Mouse (Mus musculus) T-helper 1 cell (primary cell): ENCODE data around the gene Spast.

Experiments used
- in situ Hi-C: fragments of 300-600 bp; cut with MboI, MseI; formaldehyde crosslinking; loops from one replicate; pipeline ENCODE4 v1.15.1; 2025; ENCODE audit warnings: high pct_unique_total_duplicates

Spast gene

GRCm38 (mm10) chr17:74420656-74421055 is 81.9 kb downstream of the Spast start:
- in situ Hi-C loops = no loop called here

- in situ Hi-C loops = no loop called here
These were observed 85.7 kb downstream of the Spast start for GRCm38 (mm10) chr17:74424401-74425005.

DNA sequence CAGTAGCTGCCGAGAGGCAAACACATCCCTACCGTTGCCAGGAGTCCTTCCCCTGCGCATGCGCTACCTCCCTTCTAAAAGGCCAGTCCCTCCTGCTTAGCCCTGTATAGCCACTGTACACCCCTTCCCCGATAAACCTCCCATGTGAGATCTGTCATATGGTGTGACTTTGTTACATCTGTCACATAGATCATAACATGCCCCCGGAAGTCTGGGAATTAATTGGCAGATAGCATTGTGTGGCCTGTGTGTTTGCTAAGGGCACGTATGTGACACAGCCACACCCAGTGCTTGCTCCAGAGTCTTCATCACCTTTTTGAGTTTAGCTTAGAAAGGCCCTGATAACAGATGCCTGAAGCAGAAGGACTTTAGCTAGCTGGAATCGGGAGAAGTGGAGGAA is 91.3 kb downstream of the Spast start:
- in situ Hi-C loops = no loop called here

GRCm38 (mm10) chr17:74431481-74431880 is 92.7 kb downstream of the Spast start:
- in situ Hi-C loops = no loop called here

- in situ Hi-C loops = no loop called here
These were observed 93.8 kb downstream of the Spast start for GRCm38 (mm10) chr17:74432631-74433030.

DNA sequence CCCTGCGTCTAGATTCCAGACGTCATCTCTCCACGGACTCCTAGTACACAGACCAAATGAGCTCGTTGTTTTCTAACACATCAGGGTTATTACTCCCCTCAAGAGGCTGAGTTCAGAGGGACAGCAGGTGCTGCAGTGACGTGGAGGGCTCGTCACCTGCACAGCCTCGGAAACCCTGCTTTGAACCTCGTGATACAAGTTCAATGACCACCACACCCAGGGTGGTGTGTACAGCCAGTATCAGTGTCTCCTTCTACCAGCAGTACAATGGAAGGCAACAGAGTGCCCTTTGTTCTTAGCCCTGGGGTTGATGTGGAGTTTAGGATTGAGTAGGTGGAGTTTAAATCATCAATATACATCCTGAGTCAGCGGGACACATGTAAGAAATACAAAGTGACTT is 99.0 kb downstream of the Spast start:
- in situ Hi-C loops = no loop called here

DNA sequence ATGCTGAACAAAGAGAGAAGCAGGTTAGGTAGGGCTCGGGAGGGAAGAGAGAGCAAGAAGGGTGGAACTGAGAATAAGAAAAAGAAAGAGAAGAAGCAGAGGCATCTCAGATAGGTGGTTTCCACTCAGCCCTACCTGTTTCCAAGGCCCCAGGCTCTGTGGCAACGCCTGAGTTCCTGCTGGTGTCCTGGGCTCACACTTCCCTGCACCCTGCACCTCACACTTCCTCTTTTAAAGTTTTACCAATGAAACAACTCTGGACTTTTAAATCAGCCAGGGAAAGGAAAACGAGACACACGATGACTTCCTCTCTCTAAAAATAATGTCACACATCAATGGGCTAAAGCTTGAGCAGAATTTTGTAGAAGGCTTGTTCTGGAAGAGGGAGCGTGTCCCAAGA is 101.7 kb downstream of the Spast start:
- in situ Hi-C loops = no loop called here
